Mouse (Mus musculus): ENCODE data around the gene Abcf2. TPM values are rescaled to one million over a fixed set of nuclear protein-coding genes. Genes with fewer than 3 reads are reported as not detected.

Gene Abcf2
- 57.4 and 60.8 TPM in 2 replicates for polyA plus RNA-seq (2014; fragmentation: Nextera tagmentation; extraction: Ambion mirVana)

- no peaks in the 10 kb centered on the region for H3K9me3 ChIP-seq (ENCODE audit: control insufficient read depth, low read length)
- no peaks in the 10 kb centered on the region for H3K27me3 ChIP-seq (ENCODE audit: control insufficient read depth, insufficient read depth, low read length)
- peak within 1 kb of the TSS; percentile 88 to 90 for H3K27ac ChIP-seq (replicated peaks in 1 of 2; ENCODE audit: control insufficient read depth in 1 of 2, insufficient read depth in 1 of 2, low read depth in 2 of 2, low read length in 2 of 2)
- peak within 1 kb of the TSS; percentile 69 to 92 for H3K4me3 ChIP-seq (ENCODE audit: control insufficient read depth in 1 of 2, insufficient read depth in 1 of 2, low read depth in 1 of 2, low read length in 2 of 2)
- H3K36me3 ChIP-seq (ENCODE audit: control insufficient read depth, insufficient read depth, low read length), result peaks cover 33% of the 10 kb centered on the region
- peak within 1 kb of the TSS; percentile 81 for H3K9ac ChIP-seq (ENCODE audit: low read length)
- H3K4me1 ChIP-seq (ENCODE audit: control insufficient read depth in 2 of 2, insufficient read depth in 2 of 2, low read length in 2 of 2), result peaks cover 8 to 14% of the 10 kb centered on the region in 2 experiments
- H3K4me2 ChIP-seq (ENCODE audit: low read length), result peak within 1 kb of the TSS; percentile 74
- ATAC-seq (ENCODE audit: insufficient number of reproducible peaks, insufficient read depth, low FRiP score, low read depth), result peak; percentile 97
- WGBS, result under 1% methylated on average over 48 of the region's 48 CpGs
Measured at GRCm38 (mm10) chr5:24577183-24577929, at the start of gene Abcf2. Gene Abcf2, minus strand, starts transcription at chr5:24577467.

GRCm38 (mm10) chr5:24624822-24625120, 47.5 kb upstream of the Abcf2 start:
- Histone ChIP-seq H3K9me3 (ENCODE audit: control insufficient read depth, low read length) (no peaks in the 10 kb centered on the region), H3K4me1 (ENCODE audit: control insufficient read depth in 2 of 2, insufficient read depth in 2 of 2, low read length in 2 of 2) (peaks cover 5 to 9% of the 10 kb centered on the region in 2 experiments; a peak in 3 of 4 replicates), H3K36me3 (ENCODE audit: control insufficient read depth, insufficient read depth, low read length) (no peaks in the 10 kb centered on the region), H3K9ac (ENCODE audit: low read length) (no peak overlapping the region), H3K27me3 (ENCODE audit: control insufficient read depth, insufficient read depth, low read length) (peaks cover 33% of the 10 kb centered on the region), H3K4me2 (ENCODE audit: low read length) (peak overlapping the region; percentile 79), H3K4me3 (ENCODE audit: control insufficient read depth in 1 of 2, insufficient read depth in 1 of 2, low read depth in 1 of 2, low read length in 2 of 2) (0 out of 4 replicates have a peak overlapping the region, but pooled peaks of 1 of the 2 experiments have one; percentile 57), H3K27ac (replicated peaks in 1 of 2; ENCODE audit: control insufficient read depth in 1 of 2, insufficient read depth in 1 of 2, low read depth in 2 of 2, low read length in 2 of 2) (no peak overlapping the region)
- WGBS, result 29% methylated on average over 4 of the region's 4 CpGs
- no peak for ATAC-seq (ENCODE audit: insufficient number of reproducible peaks, insufficient read depth, low FRiP score, low read depth)

- peaks cover 33% of the 10 kb centered on the region for H3K27me3 ChIP-seq (ENCODE audit: control insufficient read depth, insufficient read depth, low read length)
- peaks cover 5 to 9% of the 10 kb centered on the region in 2 experiments; a peak in 3 of 4 replicates for H3K4me1 ChIP-seq (ENCODE audit: control insufficient read depth in 2 of 2, insufficient read depth in 2 of 2, low read length in 2 of 2)
- peak within 1 kb of the TSS; percentile 79 for H3K4me2 ChIP-seq (ENCODE audit: low read length)
- H3K36me3 ChIP-seq (ENCODE audit: control insufficient read depth, insufficient read depth, low read length), result no peaks in the 10 kb centered on the region
- peak within 1 kb of the TSS; percentile 70 for H3K9ac ChIP-seq (ENCODE audit: low read length)
- H3K9me3 ChIP-seq (ENCODE audit: control insufficient read depth, low read length), result no peaks in the 10 kb centered on the region
- WGBS, result 4% methylated on average over 34 of the region's 37 CpGs
- 0 out of 2 replicates have a peak, but pooled peaks have one; percentile 21 for ATAC-seq (ENCODE audit: insufficient number of reproducible peaks, insufficient read depth, low FRiP score, low read depth)
- peak within 1 kb of the TSS; percentile 47 to 57 for H3K4me3 ChIP-seq (ENCODE audit: control insufficient read depth in 1 of 2, insufficient read depth in 1 of 2, low read depth in 1 of 2, low read length in 2 of 2)
- no peak within 1 kb of the TSS for H3K27ac ChIP-seq (replicated peaks in 1 of 2; ENCODE audit: control insufficient read depth in 1 of 2, insufficient read depth in 1 of 2, low read depth in 2 of 2, low read length in 2 of 2)
Measured at GRCm38 (mm10) chr5:24623986-24624821, 46.9 kb upstream of the Abcf2 start, which contains the start of gene Smarcd3. Gene Smarcd3, minus strand, starts transcription at chr5:24624411.

GRCm38 (mm10) chr5:24623041-24623985, 46.0 kb upstream of the Abcf2 start:
- Histone ChIP-seq H3K4me2 (ENCODE audit: low read length) (peak overlapping the region; percentile 79), H3K9me3 (ENCODE audit: control insufficient read depth, low read length) (no peaks in the 10 kb centered on the region), H3K9ac (ENCODE audit: low read length) (no peak overlapping the region), H3K4me1 (ENCODE audit: control insufficient read depth in 2 of 2, insufficient read depth in 2 of 2, low read length in 2 of 2) (peaks cover 5 to 9% of the 10 kb centered on the region in 2 experiments; a peak in 3 of 4 replicates), H3K36me3 (ENCODE audit: control insufficient read depth, insufficient read depth, low read length) (no peaks in the 10 kb centered on the region), H3K27ac (replicated peaks in 1 of 2; ENCODE audit: control insufficient read depth in 1 of 2, insufficient read depth in 1 of 2, low read depth in 2 of 2, low read length in 2 of 2) (no peak overlapping the region), H3K4me3 (ENCODE audit: control insufficient read depth in 1 of 2, insufficient read depth in 1 of 2, low read depth in 1 of 2, low read length in 2 of 2) (peak overlapping the region in 1 of 2 experiments; percentile 47; a peak in 2 of 4 replicates), H3K27me3 (ENCODE audit: control insufficient read depth, insufficient read depth, low read length) (peaks cover 33% of the 10 kb centered on the region)
- ATAC-seq (ENCODE audit: insufficient number of reproducible peaks, insufficient read depth, low FRiP score, low read depth), result no peak
- 48% methylated on average over 8 of the region's 8 CpGs for WGBS

- Histone ChIP-seq H3K27ac (replicated peaks in 1 of 2; ENCODE audit: control insufficient read depth in 1 of 2, insufficient read depth in 1 of 2, low read depth in 2 of 2, low read length in 2 of 2) (no peak overlapping the region), H3K4me1 (ENCODE audit: control insufficient read depth in 2 of 2, insufficient read depth in 2 of 2, low read length in 2 of 2) (peaks cover 5 to 9% of the 10 kb centered on the region in 2 experiments; a peak in 3 of 4 replicates), H3K9ac (ENCODE audit: low read length) (no peak overlapping the region), H3K36me3 (ENCODE audit: control insufficient read depth, insufficient read depth, low read length) (no peaks in the 10 kb centered on the region), H3K4me3 (ENCODE audit: control insufficient read depth in 1 of 2, insufficient read depth in 1 of 2, low read depth in 1 of 2, low read length in 2 of 2) (no peak overlapping the region), H3K27me3 (ENCODE audit: control insufficient read depth, insufficient read depth, low read length) (peaks cover 33% of the 10 kb centered on the region), H3K4me2 (ENCODE audit: low read length) (no peak overlapping the region), H3K9me3 (ENCODE audit: control insufficient read depth, low read length) (no peaks in the 10 kb centered on the region)
- 74% methylated on average over 7 of the region's 7 CpGs for WGBS
- no peak for ATAC-seq (ENCODE audit: insufficient number of reproducible peaks, insufficient read depth, low FRiP score, low read depth)
Measured at GRCm38 (mm10) chr5:24622386-24623040, 45.2 kb upstream of the Abcf2 start.

GRCm38 (mm10) chr5:24620626-24621025, 43.4 kb upstream of the Abcf2 start:
- no peak for ATAC-seq (ENCODE audit: insufficient number of reproducible peaks, insufficient read depth, low FRiP score, low read depth)
- Histone ChIP-seq H3K9me3 (ENCODE audit: control insufficient read depth, low read length) (no peaks in the 10 kb centered on the region), H3K4me1 (ENCODE audit: control insufficient read depth in 2 of 2, insufficient read depth in 2 of 2, low read length in 2 of 2) (peaks cover 5 to 9% of the 10 kb centered on the region in 2 experiments; a peak in 3 of 4 replicates), H3K36me3 (ENCODE audit: control insufficient read depth, insufficient read depth, low read length) (no peaks in the 10 kb centered on the region), H3K27ac (replicated peaks in 1 of 2; ENCODE audit: control insufficient read depth in 1 of 2, insufficient read depth in 1 of 2, low read depth in 2 of 2, low read length in 2 of 2) (no peak overlapping the region), H3K4me2 (ENCODE audit: low read length) (no peak overlapping the region), H3K27me3 (ENCODE audit: control insufficient read depth, insufficient read depth, low read length) (peaks cover 33% of the 10 kb centered on the region), H3K9ac (ENCODE audit: low read length) (no peak overlapping the region), H3K4me3 (ENCODE audit: control insufficient read depth in 1 of 2, insufficient read depth in 1 of 2, low read depth in 1 of 2, low read length in 2 of 2) (no peak overlapping the region)
- WGBS, result 67% methylated on average over 8 of the region's 8 CpGs
